Mouse (Mus musculus): ENCODE measurements at regions not wholly inside any gene's neighbourhood (a gene's known extent, or its start where the extent isn't known, plus 50 kb on each side); places are given as distances from the start of the nearest gene placed in this dataset.

- no peak for TF ChIP-seq CTCF (IDR thresholded peaks at IDR 0.05; ENCODE audit: extremely low read depth, insufficient read depth, low read length)
- no peak for TF ChIP-seq POLR2A (IDR thresholded peaks at IDR 0.05; ENCODE audit: extremely low read depth, insufficient read depth, low read length)
Measured at GRCm38 (mm10) chr3:50922347-50922746, 301.9 kb upstream of the Noct start.

Measured in cortical plate, adult 2 months (tissue).